Mouse (Mus musculus) G1E (cell line): ENCODE data around the gene Clptm1. TPM values are rescaled to one million over a fixed set of nuclear protein-coding genes. Genes with fewer than 3 reads are reported as not detected.

Experiments used
- ATAC-seq: 2 replicates; pipeline ENCODE4 v1.8.0; 2016; ENCODE audit warnings: mild to moderate bottlenecking; ENCODE audit not compliant: insufficient number of reproducible peaks, poor library complexity, low FRiP score, severe bottlenecking; ENCODE audit errors: extremely low read depth
- DNase-seq: peaks from one replicate; pipeline ENCODE4 v3.0.0; 2012; ENCODE audit warnings: low spot score
- H3K27me3 ChIP-seq: 2 replicates; pipeline ENCODE4 v1.6.1; 2012; ENCODE audit warnings: mild to moderate bottlenecking, low read length, inconsistent platforms; ENCODE audit not compliant: insufficient read depth
- H3K36me3 ChIP-seq: replicated peaks from 2 replicates; pipeline ENCODE3; 2012; ENCODE audit warnings: mild to moderate bottlenecking, inconsistent platforms
- H3K4me1 ChIP-seq: 2 replicates; pipeline ENCODE4 v1.6.1; 2012; ENCODE audit warnings: low read depth, low read length, inconsistent platforms, mixed read lengths; ENCODE audit not compliant: insufficient read depth
- H3K4me3 ChIP-seq: 2 replicates; pipeline ENCODE4 v1.5.1; 2012; ENCODE audit warnings: low read depth, mild to moderate bottlenecking, inconsistent platforms, low read length, moderate library complexity, mixed read lengths
- H3K9me3 ChIP-seq: replicated peaks from 2 replicates; pipeline ENCODE4 v1.6.1; 2012; ENCODE audit warnings: inconsistent platforms
- CTCF ChIP-seq: IDR thresholded peaks from 2 replicates; pipeline ENCODE4 v1.5.1; 2012; ENCODE audit warnings: low read depth, low read length, inconsistent platforms, mixed read lengths
- GATA1 ChIP-seq: IDR thresholded peaks from 2 replicates; pipeline ENCODE4 v1.6.1; 2012; ENCODE audit warnings: borderline replicate concordance, low read length, inconsistent platforms, mixed read lengths
- GATA2 ChIP-seq: IDR thresholded peaks from 2 replicates; pipeline ENCODE4 v1.6.1; 2012; ENCODE audit warnings: low read depth, low read length, inconsistent platforms, borderline replicate concordance
- POLR2AphosphoS5 ChIP-seq: IDR thresholded peaks from 2 replicates; pipeline ENCODE4 v1.6.1; 2012; ENCODE audit warnings: low read depth, low read length, inconsistent platforms; ENCODE audit not compliant: insufficient replicate concordance
- TAL1 ChIP-seq: conservative IDR thresholded peaks from 2 replicates; pipeline ENCODE4 v1.6.1; 2012; ENCODE audit warnings: low read depth, low read length, inconsistent platforms, mixed read lengths
- polyA plus RNA-seq: library from polyadenylated mRNA; stranded (reverse); fragments of >175 nt; gene quantifications from 2 replicates; pipeline ENCODE4 v1.2.3, GENCODE M21; 2012
- total RNA-seq, 2 experiments: library from RNA; stranded (forward) in 1 of 2; stranded (reverse) in 1 of 2; fragments of 200-1000 nt in 1 of 2; fragments of >200 nt in 1 of 2; fragmentation: Nextera tagmentation in 1 of 2; gene quantifications; 2 replicates each; pipeline ENCODE4 v1.2.3; 2014 to 2017

The Clptm1 gene
- total and polyA plus RNA-seq, 3 experiments, result 26.0 to 74.8 (median 70.0) TPM

GRCm38 (mm10) chr7:19632720-19633119 lies 32.1 kb downstream of the Clptm1 start:
- no peak for DNase-seq
- ATAC-seq, result no peak
- Histone ChIP-seq H3K4me1 (peaks cover 20% of the 10 kb centered on the region), H3K9me3 (no peaks in the 10 kb centered on the region), H3K36me3 (peaks cover 63% of the 10 kb centered on the region), H3K27me3 (no peaks in the 10 kb centered on the region), H3K4me3 (no peak overlapping the region)
- TF ChIP-seq POLR2AphosphoS5, result no peak
- no peak for TF ChIP-seq CTCF
- TF ChIP-seq GATA1, result no peak
- TF ChIP-seq GATA2, result no peak
- TF ChIP-seq TAL1, result no peak

- peaks cover 23% of the 10 kb centered on the region for H3K4me1 ChIP-seq
Observed at GRCm38 (mm10) chr7:19632275-19632674, 32.6 kb downstream of the Clptm1 start.

GRCm38 (mm10) chr7:19629361-19629734 lies 35.5 kb downstream of the Clptm1 start, which contains the start of gene Relb:
Relb (minus strand) TSS chr7:19629438.
- Histone ChIP-seq H3K9me3 (no peaks in the 10 kb centered on the region), H3K36me3 (peaks cover 29% of the 10 kb centered on the region), H3K4me3 (peak within 1 kb of the TSS; percentile 79), H3K4me1 (peaks cover 23% of the 10 kb centered on the region), H3K27me3 (no peaks in the 10 kb centered on the region)
- peak; percentile 19; the same call in 1 of the 2 replicates for ATAC-seq
- no peak for TF ChIP-seq CTCF
- TF ChIP-seq TAL1, result no peak
- no peak for TF ChIP-seq GATA2
- TF ChIP-seq POLR2AphosphoS5, result no peak
- TF ChIP-seq GATA1, result no peak
- peak; percentile 92 for DNase-seq

More at GRCm38 (mm10) chr7:19632275-19632674, 32.6 kb downstream of the Clptm1 start:
- ATAC-seq (no peak), DNase-seq (no peak)
- Histone ChIP-seq H3K36me3 (peaks cover 58% of the 10 kb centered on the region), H3K9me3 (no peaks in the 10 kb centered on the region), H3K27me3 (no peaks in the 10 kb centered on the region), H3K4me3 (no peak overlapping the region)
- TF ChIP-seq POLR2AphosphoS5 (no peak), GATA2 (no peak), TAL1 (no peak), CTCF (no peak)

- Histone ChIP-seq H3K9me3 (no peaks in the 10 kb centered on the region), H3K4me1 (peaks cover 21% of the 10 kb centered on the region), H3K36me3 (peaks cover 23% of the 10 kb centered on the region), H3K4me3 (peak overlapping the region; percentile 79), H3K27me3 (peaks cover 5% of the 10 kb centered on the region)
- ATAC-seq (peak; percentile 94), DNase-seq (peak; percentile 87)
- no peak for TF ChIP-seq GATA2
- TF ChIP-seq GATA1, result no peak
- TF ChIP-seq POLR2AphosphoS5, result no peak
- TF ChIP-seq CTCF, result no peak
- no peak for TF ChIP-seq TAL1
Observed at GRCm38 (mm10) chr7:19628536-19629360, 36.1 kb downstream of the Clptm1 start.

- Histone ChIP-seq H3K9me3 (no peaks in the 10 kb centered on the region), H3K4me1 (peaks cover 21% of the 10 kb centered on the region), H3K27me3 (peaks cover 9% of the 10 kb centered on the region), H3K4me3 (peak overlapping the region; percentile 79; the same call in 1 of the 2 replicates), H3K36me3 (peaks cover 17% of the 10 kb centered on the region)
- DNase-seq, result no peak
- ATAC-seq, result no peak
- no peak for TF ChIP-seq CTCF
- TF ChIP-seq TAL1, result no peak
- no peak for TF ChIP-seq GATA2
- no peak for TF ChIP-seq GATA1
- no peak for TF ChIP-seq POLR2AphosphoS5
Observed at GRCm38 (mm10) chr7:19628192-19628535, 36.7 kb downstream of the Clptm1 start.

GRCm38 (mm10) chr7:19627721-19628120 lies 37.1 kb downstream of the Clptm1 start:
- peaks cover 21% of the 10 kb centered on the region for H3K4me1 ChIP-seq
- peak overlapping the region; percentile 79; the same call in 1 of the 2 replicates for H3K4me3 ChIP-seq
- no peaks in the 10 kb centered on the region for H3K9me3 ChIP-seq

More at GRCm38 (mm10) chr7:19627721-19628120, 37.1 kb downstream of the Clptm1 start:
- TF ChIP-seq CTCF (no peak), GATA2 (no peak), GATA1 (no peak), TAL1 (no peak), POLR2AphosphoS5 (no peak)
- DNase-seq (no peak), ATAC-seq (no peak)
- Histone ChIP-seq H3K27me3 (peaks cover 12% of the 10 kb centered on the region), H3K36me3 (peaks cover 13% of the 10 kb centered on the region)
